In the genomic region with DNA sequence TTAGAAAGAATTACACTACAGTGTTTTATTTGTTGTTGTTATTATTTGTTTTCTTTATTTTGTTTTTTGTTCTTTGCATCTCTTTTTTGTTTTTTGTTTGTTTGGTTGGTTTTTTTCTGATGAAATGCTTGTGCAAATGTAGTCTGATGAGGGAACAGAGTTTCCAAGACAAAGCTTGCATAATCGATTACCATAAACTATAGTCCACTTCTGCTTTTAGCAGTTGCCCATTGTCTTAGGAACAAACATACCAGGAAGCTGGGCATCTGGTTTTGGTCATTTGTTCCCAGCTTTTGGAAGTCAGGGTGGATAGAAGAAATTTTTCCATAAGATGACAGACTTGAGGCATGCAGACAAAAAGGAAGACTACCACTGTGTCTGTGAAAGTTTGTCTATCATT, we compare ENCODE assay signal across 22 mouse cellular contexts.
"Had no signal": no experiment of that assay in that cellular context is flagged by ENCODE, and none has a peak within 500 bp of the region (broad histone marks: within the 10 kb centered on the region; RNA-seq: fewer than 3 reads in every experiment).

No protein-coding gene starts in this region.

- ATAC-seq: forebrain, embryonic 13.5 days; forebrain, embryonic 14.5 days; forebrain, embryonic 15.5 days; forebrain, embryonic 16.5 days; forebrain, postnatal 0 days had no signal

- DNase-seq: cerebellum, adult 2 months; cerebellum, adult 8-10 months; cerebellum, adult 9-10 months; cerebellum, adult 9-11 months; cerebellum, postnatal 10 days; cerebellum, postnatal 14 days; cerebellum, postnatal 25 days; cerebellum, postnatal 36 days; embryo, embryonic 11 days; forebrain, postnatal 0 days; gastrocnemius, adult 2 months; gastrocnemius, postnatal 10 days; gastrocnemius, postnatal 14 days; gastrocnemius, postnatal 25 days; gastrocnemius, postnatal 36 days; heart, adult 11 months; heart, adult 18-20 months; heart, adult 2 months had no signal
